Mouse (Mus musculus): ENCODE results near the gene Nucks1.
"Not testable (repeated sequence)": the region's sequence is repeated elsewhere in the genome, so short reads cannot be mapped to it uniquely, and the experiment has no call there.

The Nucks1 gene

DNA sequence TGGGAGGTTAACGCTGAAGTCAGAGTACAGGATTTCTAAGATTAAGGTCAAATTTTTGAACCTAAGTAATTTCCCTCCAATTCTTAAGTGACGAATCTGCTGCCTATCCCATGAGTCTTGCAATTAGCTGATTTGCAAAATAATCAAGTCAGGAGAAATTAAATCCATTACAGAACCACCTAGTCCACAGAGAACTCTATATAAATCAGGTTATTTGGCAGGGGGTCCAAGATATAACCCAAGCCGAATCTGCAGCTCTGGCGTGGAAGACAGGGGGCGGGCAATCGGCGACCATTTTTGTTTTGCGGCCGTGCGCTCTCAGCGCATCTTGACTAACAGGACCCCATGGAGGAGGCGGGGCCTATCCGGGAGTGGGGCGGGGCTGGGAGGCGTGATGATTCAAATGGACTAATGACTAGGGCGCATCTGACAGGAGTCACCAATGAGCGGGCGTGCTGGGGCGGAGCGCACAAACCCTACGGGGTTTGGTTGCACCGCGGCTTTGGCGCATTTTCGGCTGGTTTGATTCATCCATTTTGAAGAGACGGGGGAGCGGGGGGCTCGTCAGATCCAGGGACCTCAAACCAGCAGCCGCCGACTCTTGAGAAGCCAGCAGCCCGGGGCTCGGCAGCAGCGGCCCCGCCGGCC, at the start of gene Nucks1:
TSS of gene Nucks1 (plus strand) at position 534 of the 648 bp plus-strand sequence.
- peak; percentile 99 to 100 for DNase-seq

DNA sequence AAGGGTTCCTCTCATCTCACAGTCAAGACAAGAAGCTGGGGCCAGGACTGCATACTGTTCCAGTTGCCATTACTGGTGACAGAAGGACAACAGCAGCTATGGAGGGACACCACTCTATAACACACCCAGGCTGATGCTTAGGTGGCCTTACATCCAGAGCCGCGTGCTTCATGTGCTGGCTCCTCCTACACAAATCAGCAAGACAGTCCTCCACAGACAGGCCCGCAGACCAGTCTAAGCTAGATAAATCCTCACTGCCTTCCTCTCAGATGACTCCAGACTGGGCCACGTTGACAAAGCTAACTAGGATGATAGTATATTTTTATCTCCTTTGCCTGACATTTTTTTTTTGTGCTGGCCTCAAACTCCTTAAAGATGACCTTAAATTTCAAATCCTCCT, 48.5 kb upstream of the Nucks1 start:
- DNase-seq, result no peak

DNA sequence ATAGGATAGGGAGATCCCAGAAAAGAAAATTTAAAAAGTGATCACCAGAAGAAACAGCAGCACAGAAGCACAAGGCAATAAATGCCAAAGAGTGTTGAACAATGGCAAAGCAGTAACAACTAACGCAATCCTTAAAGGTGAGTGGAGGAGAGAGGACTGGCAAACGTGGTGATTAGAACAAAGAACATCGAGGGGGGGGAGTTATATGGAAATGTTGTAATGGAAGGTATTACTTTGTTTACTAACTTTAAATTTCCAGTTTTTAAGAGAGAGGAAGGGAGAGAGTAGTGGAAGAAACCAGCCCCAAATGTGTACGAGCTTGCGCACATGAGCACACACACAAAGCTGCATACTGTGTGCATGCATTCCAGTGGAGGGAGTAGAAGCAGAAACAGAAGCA, 44.7 kb upstream of the Nucks1 start:
- no peak for DNase-seq

DNA sequence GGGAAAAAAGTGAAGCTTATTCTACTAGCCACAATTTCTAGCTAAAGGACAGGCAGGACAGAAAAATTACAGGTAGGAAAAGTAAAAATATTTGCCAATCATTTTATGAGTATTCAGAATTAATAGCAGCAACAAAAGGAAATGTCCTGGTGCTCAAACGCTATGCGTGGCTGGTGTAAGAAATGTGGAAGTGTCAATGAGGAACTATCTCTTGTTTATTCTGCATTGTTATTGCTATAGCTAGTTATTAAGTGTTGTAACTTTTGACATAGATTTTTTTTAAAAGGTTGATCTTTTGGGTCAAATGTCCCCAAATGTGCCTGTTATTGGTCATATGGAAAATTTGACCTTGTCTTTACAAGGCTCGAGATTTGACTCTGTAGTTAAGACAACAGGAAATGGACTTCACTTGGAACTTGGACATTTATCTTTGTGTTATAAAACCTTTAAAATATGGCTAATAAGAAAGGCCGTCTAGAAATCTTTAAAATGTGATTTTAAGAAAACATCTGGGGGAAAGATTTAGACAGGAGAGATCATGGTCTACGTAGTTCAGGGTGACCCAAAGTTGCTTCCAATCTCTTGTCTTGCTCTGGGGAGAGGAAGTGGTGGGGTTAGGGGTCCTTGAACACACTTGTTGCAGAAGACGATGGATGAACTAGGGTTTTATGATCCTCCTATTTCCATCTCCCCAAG, 43.9 kb upstream of the Nucks1 start:
- no peak for DNase-seq

DNA sequence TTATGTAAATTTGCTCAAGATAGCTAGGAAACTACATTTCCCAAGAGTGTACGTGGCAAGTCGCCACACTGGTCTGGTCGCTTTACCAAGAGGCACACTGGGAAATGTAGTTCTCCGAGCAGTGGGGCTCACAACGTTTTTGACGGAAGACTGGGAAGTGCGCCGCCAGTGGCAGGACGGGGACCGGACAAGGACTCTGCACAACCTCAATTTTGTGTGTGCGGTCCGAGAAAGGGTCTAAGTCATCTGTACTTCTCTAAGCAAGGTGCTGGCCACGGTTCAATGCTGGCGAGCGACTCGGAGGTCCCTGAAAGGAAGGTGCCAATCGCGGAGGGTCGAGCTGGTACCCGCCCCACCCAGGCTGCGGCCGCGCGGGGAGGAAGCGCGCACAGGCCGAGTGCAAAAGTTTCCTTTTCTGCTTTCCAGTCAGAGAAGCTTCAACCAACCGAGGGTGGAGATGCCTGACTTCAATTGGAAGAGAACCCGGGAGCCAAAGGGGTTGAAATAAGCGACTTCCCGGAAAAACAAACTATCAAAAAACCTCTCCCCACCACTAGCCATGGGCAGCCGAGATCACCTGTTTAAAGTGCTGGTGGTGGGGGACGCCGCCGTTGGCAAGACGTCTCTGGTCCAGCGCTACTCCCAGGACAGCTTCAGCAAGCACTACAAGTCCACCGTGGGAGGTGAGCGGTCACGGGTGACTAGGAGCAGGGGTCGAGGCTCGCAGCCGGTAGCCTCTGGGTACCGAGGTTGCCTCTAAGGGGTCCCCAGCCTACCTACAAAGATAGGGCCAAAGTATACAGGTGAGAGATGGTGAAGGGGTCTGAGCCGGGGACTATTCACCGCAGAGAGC, 43.0 kb upstream of the Nucks1 start, which contains the start of gene Rab29:
TSS of gene Rab29 (plus strand) at position 132 of the 853 bp plus-strand sequence.
- peak; percentile 82 to 88 for DNase-seq

DNA sequence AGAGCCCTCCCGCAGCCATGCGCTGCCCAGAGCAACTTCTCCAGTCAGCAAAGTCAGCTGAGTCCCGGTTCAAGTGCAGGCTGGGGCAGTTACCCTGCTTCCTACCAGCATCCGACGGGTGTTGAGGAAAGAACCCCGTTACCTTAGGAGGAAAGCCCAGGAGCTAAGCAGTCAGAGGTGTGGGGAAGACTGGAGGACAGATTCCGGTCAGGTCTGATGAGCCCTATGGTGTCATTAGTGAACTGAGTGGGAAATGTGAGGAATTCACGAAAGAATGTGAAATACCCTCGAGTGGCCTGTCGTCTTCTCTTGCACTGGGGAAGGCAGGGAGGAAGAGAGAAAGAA, 42.4 kb upstream of the Nucks1 start:
- DNase-seq, result no peak

DNA sequence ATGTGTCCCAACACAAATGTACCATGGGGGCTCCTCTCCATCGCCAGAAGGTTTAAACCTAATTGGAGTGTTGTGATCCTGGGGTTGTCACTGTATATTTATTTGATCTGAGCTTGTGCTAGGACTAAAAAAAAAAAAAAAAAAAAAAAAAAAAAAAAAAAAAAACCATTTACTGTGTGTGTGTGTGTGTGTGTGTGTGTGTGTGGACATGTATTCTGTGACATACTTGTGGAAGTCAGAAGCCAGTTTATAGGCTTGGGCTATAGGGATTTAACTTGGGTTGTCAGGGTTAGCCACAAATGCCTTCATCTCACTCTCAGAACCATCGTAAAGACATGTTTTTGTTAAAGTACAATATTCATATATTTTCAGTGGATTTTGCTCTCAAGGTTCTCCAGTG, 40.8 kb upstream of the Nucks1 start:
- no peak for DNase-seq

DNA sequence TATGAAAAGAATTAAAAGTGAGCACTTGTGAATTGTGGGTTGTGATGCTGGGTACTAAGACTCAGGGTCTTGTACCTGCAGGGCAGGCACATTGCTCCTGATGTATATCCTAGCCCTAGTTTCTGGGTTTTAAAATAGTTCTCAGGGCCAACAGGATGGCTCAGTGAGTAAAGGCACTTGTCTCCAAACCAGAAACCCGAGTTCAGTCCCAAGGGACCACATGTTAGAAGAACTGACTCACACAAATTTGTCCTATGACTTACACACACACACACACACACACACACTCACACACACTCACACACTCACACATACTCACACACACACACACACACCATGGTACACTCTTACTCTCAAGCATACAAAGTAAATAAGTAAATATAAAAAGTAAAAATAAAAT, 37.5 kb upstream of the Nucks1 start:
- no peak for DNase-seq

DNA sequence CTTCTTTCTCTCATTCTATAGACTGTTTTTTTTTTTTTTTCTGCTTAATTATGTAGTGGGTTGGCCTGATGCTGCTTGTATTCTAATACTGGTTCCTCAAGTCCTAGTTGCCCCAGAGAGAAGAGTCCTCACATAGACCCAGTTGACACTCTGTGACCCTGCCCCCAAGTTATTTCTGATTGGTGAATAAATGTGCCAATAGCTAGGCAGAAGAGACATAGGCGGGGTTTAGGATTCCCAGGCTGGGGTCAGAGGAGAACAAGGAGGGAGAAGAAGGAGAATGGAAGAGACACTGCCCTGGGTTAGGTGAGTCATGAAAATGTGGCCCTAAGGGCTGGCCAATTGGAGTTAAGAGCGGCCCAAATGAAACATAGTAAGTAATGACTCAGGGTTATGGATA, 30.5 kb upstream of the Nucks1 start:
- no peak for DNase-seq

DNA sequence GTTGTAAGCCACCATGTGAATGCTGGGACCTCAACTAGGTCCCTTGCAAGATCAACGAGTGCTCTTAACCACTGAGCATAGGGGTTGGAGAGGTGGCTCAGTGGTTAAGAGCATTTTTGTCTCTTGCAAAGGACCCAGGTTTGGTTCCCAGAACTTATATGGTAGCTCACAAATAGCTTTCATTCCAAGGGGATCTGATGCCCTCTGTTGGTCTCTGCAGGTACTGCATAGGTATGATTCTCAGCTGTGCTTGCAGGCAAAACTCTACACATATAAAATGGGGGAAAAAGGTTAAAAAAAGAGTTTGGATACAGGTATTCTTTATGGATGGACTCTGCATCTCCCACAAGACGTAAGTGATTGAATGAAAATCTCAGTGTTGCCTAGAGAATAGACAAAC, 27.5 kb upstream of the Nucks1 start:
- peak in 1 of 2 experiments; percentile 40 for DNase-seq

DNA sequence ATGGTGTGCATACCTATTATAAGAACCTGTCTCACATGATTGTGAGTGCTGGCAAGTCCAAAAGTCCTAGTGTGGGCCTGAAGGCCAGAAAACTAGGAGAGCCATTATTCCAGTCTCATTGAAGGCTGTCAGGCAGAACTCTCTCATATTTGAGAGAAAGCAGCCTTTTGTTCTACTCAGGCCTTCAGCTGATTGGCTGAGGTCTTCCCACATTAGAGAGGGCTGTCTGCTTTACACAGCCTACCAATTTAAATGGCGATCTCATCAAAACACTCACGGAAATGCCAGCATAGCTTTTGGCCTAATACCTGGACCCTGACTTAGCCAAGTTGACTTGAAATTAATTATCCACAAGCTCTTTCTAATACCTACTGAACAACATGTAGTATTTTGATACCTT, 24.2 kb upstream of the Nucks1 start:
- DNase-seq, result no peak

DNA sequence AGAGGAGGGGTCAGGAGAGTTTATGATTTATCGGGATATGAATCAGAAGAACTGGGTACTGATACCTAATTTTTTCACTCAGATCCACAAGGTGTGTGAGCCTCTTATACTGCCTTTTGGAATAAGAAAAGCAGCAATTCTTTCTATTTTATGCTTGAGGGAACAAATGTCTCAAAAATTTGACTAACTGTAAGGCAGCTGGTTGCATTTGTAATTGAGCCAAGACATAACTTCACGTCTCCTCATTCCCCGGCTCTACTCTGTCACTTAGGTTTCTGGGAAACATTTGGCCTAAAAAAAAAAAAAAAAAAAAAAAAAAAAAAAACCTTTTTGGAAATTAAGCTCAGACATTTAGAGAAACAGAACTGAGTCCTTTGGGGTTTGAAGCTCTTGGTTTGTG, 23.7 kb upstream of the Nucks1 start:
- DNase-seq, result no peak

DNA sequence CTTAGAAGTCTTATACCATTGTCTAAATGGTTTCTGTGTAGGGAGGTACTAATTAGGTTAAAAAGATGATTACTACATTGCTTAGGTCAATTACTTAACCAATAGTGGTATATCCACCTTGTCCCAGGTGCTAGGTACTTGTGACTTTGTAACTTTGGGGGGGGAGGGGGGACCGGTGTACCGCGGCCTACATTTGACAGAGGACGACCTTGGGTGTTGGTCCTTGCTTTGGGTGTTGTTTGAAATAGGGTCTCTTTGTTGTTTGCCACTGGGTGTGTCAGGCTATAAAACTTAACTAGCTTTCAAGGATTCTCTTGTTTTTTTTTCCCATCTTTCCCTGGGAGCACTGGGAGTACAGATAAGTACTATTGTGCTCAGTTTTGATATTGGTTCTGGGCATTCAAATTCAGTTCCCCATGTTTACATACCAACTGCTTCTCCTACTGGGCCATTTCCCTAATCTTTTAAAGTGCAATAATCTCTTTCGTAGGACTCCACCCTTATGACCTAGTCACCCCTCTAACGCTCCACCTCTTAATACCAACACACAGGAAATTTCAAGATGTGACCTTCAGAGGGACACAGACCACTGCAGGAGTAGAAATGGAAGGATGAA, 20.2 kb upstream of the Nucks1 start:
- DNase-seq, result no peak

DNA sequence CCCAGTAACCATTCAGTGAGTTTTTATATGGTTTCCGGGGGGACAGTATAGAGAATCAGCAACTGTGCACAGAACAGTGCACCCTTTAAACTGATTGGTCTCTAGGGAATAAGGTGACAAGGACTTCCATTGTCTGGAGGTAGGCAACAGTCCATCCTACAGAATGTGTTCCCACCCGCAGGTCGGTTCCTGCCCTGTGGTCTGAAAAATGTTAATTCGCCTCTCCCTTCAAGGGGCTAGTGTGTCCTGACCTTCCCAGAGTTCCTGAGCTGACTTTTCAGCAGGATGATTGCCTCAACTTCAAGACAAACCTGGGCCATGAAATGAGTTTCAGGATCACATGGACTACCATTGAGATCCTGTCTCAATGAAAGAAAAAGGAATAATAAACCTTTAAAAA, 18.9 kb upstream of the Nucks1 start:
- DNase-seq, result no peak

DNA sequence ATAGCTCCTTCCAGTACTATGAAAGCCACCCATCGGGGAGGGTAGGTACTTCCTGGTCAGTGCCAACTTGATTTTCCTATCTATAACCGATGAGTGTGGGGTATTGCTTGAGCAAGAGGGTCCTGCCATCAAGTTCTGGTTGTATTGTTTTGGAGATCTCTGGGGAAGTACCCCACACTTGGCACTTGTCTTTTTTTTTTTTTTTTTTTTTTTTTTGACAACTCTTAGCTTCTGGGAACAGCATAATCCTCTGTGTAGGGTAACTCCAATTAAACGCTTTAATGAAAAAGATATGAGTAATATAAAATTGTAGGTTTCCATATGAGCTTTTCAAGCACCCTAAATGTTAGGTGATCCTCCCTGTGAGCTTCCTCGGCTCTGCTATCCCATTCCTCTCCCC, 7.7 kb upstream of the Nucks1 start:
- DNase-seq, result no peak

DNA sequence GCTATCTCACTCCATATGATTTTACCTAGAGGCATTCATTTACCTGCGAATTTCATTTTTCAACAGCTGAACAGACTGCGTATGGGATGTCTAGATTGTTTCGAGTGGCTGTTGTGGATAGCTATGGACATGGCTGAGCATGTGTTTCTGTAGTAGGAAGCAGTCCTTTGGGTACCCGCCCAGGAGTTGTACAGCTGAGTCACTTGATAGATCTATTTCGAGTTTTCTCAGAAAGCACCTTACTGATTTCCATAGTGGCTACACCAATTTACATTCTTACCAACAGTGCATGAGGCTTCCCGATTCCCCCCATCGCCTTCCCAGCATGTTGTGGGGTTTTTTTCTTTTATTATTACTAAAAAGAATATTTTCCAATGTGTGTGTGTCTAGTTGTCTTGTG, 7.1 kb upstream of the Nucks1 start:
- no peak for DNase-seq

DNA sequence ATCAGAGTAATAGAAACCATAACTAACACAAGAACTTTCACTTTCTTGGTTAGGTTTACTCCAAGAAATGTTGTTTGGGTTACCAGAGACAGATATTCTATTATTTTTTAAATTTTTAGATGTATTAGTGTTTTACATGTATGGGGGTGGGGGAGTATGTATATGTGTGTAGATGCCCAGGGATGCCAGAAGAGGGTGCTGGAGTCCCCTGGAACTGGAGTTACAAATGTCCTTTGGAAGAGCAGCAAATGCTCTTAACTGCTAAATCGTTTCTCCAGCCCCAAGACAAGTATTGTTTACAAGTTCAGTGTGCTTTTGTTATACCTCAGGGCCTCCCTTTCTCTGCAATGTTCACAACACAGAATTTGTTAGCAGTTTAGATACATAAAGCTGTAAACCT, 4.8 kb upstream of the Nucks1 start:
- no peak for DNase-seq

DNA sequence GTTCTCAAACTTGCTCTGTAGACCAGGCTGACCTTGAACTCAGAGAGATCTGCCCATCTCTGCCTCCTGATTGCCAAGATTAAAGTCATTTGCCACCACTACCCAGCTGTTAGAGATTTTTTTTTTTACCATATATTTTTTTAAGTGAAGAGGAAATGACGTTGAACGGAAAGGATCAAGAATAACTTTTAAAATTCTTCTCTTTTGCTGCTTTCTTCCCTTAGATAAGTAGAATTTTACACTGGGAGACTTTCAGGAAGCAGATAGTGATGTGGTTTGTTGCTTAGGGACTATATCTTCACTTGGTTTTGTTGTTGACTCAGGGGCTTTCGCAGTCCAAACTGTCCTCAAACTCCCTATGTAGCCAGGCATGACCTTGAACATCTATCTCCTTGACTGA, 1.9 kb upstream of the Nucks1 start:
- no peak for DNase-seq

DNA sequence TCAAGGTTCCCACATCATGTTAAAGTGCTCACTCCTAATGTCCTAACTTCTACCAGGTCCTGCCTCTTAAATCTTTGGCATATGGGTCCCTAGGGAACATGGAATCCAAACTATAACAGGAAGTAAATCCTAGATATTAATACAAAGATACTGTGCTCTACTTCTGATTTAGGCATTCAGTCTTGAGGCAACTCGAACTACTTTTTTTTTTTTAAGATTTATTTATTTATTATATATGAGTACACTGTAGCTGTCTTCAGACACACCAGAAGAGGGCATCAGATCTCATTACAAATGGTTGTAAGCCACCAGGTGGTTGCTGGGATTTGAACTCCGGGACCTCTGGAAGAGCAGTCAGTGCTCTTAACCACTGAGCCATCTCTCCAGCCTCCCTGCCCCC, 1.1 kb upstream of the Nucks1 start:
- DNase-seq, result not testable (repeated sequence)

DNA sequence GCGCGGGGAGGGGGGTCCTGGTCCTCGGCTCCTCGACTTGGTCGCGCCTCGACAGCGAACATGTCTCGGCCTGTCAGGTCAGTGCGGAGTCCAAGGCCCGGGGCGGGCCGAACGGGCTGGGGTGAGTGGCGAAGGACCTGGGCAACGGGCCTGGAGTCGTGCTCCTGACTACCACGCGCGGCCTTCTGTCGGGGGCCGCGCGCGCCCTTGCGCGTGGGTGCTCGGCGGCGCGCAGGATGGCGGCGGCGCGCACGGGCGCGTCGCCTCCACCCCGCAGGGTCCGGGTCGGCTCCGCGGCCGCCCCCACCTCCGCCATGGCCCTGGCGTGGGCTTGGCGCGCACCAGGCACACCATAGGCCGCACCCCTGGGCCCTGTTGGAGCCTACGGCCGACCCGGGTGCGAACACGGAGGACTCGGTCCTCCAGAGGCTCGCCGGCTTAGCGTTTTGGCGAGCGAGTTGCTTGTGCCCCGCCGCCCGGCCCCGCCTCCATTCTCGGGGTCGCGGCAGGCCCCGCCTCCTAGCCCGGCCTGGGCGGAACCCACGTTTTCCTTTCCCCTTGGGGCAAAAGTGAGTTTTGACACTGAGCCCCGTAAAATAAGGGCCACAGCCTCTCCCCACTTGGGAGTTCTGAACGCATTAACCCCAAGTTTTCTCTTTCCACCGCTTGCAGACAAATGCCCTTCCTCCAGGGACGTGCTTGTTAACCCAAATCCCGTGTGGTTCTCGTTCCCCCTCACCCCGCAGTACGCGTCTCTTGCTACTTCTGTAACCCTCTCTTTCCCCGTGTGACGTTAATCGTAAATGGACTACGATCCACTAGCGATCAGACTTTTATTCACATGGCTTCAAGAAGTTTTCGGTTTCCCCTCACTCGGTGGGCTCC, 582 bp downstream of the Nucks1 start:
- peak; percentile 76 to 91 for DNase-seq

DNA sequence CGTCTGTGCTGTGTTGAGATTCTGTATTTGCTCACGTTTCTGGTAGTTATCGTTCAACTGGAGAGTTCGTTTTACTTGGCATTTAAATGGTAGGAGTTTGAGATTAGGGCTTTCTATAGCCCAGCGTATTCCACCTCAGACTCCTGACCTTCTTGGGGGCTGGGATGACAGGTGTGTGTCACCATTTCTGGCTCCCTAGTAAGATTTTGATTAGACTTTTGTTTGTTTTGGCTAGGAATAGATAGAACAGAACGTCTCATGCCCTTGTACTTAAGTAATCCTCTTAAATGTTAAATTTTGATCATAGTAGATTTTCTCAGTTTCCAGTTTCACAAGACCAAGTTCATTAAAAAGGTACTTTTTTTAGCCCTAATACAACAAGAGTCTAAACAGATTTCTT, 7.3 kb downstream of the Nucks1 start:
- DNase-seq, result no peak

DNA sequence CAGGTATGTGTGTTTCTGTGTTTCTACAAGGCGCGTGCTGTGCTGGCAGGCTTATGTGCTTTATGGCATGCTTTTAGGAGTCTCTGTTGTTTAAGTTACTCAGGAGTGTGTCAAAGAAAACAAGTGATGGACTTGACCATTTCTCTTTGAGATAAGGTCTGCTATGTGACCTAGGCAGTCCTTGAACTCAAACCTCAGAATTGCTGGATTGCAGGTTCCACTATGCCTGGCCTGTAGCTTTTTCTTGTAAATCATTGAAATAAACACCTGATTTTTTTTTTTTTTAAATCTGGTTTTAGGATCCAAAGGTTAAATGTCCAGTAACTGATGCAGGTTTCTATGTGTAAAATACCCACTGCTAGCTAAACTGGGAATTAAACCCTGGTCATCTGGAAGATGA, 8.7 kb downstream of the Nucks1 start:
- no peak for DNase-seq

Data from spleen, adult 18-20 months (tissue).